Mouse (Mus musculus): ENCODE measurements at regions not wholly inside any gene's neighbourhood (a gene's known extent, or its start where the extent isn't known, plus 50 kb on each side); places are given as distances from the start of the nearest gene placed in this dataset.

DNA sequence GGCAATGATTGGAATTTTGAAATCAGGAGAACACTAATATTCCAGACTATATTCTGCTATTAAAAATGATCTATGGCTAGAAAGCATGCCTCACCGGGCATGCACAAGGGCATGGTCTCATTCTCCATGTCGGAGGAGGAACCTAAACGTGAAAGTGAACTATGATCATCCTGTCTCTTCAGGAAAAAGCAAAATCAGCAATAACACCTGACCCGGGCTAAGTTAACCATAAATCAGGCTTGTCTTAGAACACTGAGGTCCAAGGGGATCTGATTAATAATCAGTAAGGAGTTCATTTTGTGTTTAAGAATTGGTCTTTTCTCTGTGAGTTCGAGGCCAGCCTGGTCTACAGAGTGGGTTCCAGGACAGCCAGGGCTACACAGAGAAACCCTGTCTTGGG, 119.7 kb upstream of the Jarid2 start:
- Histone ChIP-seq H3K9me3 (replicated peaks; ENCODE audit: control insufficient read depth, low read length) (no peaks in the 10 kb centered on the region), H3K36me3 (replicated peaks; ENCODE audit: control insufficient read depth, insufficient read depth, low read length) (no peaks in the 10 kb centered on the region), H3K4me2 (ENCODE audit: low read depth, low read length) (no peak overlapping the region), H3K27me3 (ENCODE audit: control insufficient read depth, insufficient read depth, low read length) (no peaks in the 10 kb centered on the region), H3K27ac (ENCODE audit: low read depth) (no peak overlapping the region), H3K4me3 (ENCODE audit: low read depth, low read length) (no peak overlapping the region), H3K9ac (replicated peaks; ENCODE audit: low read depth, low read length) (no peak overlapping the region), H3K4me1 (ENCODE audit: control insufficient read depth, insufficient read depth) (peaks cover 9% of the 10 kb centered on the region; the same call in 1 of the 2 replicates)
- 87% methylated on average over 5 of the region's 5 CpGs for WGBS
- no peak for ATAC-seq (ENCODE audit: insufficient read depth, low read depth)
- no peak for DNase-seq (ENCODE audit: low spot score)
- TF ChIP-seq EP300 (IDR thresholded peaks at IDR 0.05; ENCODE audit: low read depth) (no peak), CTCF (IDR thresholded peaks at IDR 0.05; ENCODE audit: low read depth) (no peak)

DNA sequence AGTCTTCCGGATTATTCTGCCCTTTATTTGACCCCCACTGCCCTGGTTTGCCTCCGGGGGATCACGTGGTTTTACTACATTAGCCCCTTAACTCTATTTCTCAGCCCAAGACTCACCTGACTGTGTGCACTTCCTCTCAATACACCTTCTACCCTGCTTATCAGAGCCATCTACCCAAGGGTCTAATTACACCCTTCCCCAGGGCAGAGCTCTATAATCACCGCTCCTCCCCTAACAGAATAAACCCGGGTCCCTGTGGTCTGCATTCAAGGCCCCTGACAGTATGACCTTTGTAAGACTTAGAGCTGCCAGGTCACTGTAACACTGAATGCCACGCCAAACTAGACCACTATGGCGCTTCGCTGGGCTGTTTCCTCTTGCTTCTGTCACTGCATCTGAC, 113.6 kb upstream of the Jarid2 start:
- no peak overlapping the region for H3K27ac ChIP-seq (ENCODE audit: low read depth)
- 69% methylated on average over 8 of the region's 8 CpGs for WGBS
- H3K9me3 ChIP-seq (replicated peaks; ENCODE audit: control insufficient read depth, low read length), result no peaks in the 10 kb centered on the region
- no peaks in the 10 kb centered on the region for H3K4me1 ChIP-seq (ENCODE audit: control insufficient read depth, insufficient read depth)
- no peak overlapping the region for H3K9ac ChIP-seq (replicated peaks; ENCODE audit: low read depth, low read length)
- no peaks in the 10 kb centered on the region for H3K27me3 ChIP-seq (ENCODE audit: control insufficient read depth, insufficient read depth, low read length)
- no peak overlapping the region for H3K4me3 ChIP-seq (ENCODE audit: low read depth, low read length)
- TF ChIP-seq CTCF (IDR thresholded peaks at IDR 0.05; ENCODE audit: low read depth) (no peak), EP300 (IDR thresholded peaks at IDR 0.05; ENCODE audit: low read depth) (no peak)
- DNase-seq (ENCODE audit: low spot score), result no peak
- no peaks in the 10 kb centered on the region for H3K36me3 ChIP-seq (replicated peaks; ENCODE audit: control insufficient read depth, insufficient read depth, low read length)
- H3K4me2 ChIP-seq (ENCODE audit: low read depth, low read length), result no peak overlapping the region
- ATAC-seq (ENCODE audit: insufficient read depth, low read depth), result no peak

DNA sequence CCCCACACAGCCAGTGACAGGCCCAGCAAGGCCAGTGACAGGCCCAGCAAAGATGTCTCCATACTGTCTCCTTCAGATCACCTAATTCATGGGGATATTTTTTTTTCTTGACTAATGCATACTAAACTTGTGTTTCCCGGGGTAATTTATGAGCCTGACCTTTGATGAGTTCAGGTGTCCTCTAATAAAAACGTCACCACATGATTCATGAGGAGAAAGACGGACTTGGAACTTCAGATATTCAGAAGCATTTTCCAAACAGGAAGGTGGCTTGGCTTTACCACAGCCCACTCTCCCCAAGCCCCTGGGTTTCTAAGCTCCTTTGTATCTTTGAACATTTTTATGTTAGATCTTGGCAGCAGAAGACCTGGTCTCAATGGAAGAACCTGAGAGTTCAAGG, 110.9 kb upstream of the Jarid2 start:
- H3K4me3 ChIP-seq (ENCODE audit: low read depth, low read length), result no peak overlapping the region
- no peak for ATAC-seq (ENCODE audit: insufficient read depth, low read depth)
- 86% methylated on average over 3 of the region's 3 CpGs for WGBS

DNA sequence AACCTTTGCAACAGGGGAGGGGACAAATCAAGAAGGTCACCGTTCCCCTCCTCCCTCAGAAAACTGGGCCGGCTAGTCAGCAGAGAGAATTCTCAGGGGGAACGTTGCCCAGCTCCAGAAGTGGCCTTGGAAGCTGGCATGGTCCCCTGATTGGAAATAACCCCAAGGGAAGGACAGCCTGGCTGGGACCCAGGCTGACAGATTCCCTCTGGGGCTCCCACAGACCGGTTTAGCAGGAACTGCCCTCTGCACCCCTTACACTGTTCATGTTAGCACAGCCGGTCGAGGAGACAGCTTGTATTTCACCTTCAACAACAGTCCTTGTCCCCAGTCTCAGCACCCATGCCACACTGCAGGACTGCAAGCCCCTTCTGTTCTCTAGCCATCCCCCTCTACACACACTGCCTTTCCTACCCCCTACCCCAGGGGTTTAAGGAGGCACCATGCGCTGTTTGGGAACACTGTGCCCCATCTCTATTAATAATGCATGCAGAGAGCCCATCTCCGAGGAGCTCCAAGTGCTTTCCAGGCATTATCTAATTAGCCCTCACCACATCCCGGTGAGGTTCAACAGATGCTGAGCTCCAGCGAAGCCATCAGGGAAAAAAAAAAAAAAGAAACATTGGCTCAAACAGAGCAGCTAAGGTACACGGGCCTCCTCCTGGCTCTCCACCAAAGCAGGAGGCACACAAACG, 106.5 kb upstream of the Jarid2 start:
- 19% methylated on average over 12 of the region's 12 CpGs for WGBS
- Histone ChIP-seq H3K4me3 (ENCODE audit: low read depth, low read length) (no peak overlapping the region), H3K4me1 (ENCODE audit: control insufficient read depth, insufficient read depth) (peaks cover 26% of the 10 kb centered on the region), H3K9ac (replicated peaks; ENCODE audit: low read depth, low read length) (0 out of 2 replicates have a peak overlapping the region, but pooled peaks have one; percentile 29), H3K27me3 (ENCODE audit: control insufficient read depth, insufficient read depth, low read length) (no peaks in the 10 kb centered on the region), H3K27ac (ENCODE audit: low read depth) (peak overlapping the region; percentile 93), H3K9me3 (replicated peaks; ENCODE audit: control insufficient read depth, low read length) (no peaks in the 10 kb centered on the region), H3K4me2 (ENCODE audit: low read depth, low read length) (peak overlapping the region; percentile 9; the same call in 1 of the 2 replicates), H3K36me3 (replicated peaks; ENCODE audit: control insufficient read depth, insufficient read depth, low read length) (no peaks in the 10 kb centered on the region)
- no peak for TF ChIP-seq CTCF (IDR thresholded peaks at IDR 0.05; ENCODE audit: low read depth)
- peak; percentile 86 for TF ChIP-seq EP300 (IDR thresholded peaks at IDR 0.05; ENCODE audit: low read depth)
- ATAC-seq (ENCODE audit: insufficient read depth, low read depth), result peak; percentile 83
- DNase-seq (ENCODE audit: low spot score), result peak; percentile 82

More for the DNA sequence above, 110.9 kb upstream of the Jarid2 start:
- no peak overlapping the region for H3K4me2 ChIP-seq (ENCODE audit: low read depth, low read length)
- no peaks in the 10 kb centered on the region for H3K36me3 ChIP-seq (replicated peaks; ENCODE audit: control insufficient read depth, insufficient read depth, low read length)
- TF ChIP-seq EP300 (IDR thresholded peaks at IDR 0.05; ENCODE audit: low read depth), result no peak
- no peak for TF ChIP-seq CTCF (IDR thresholded peaks at IDR 0.05; ENCODE audit: low read depth)
- H3K27me3 ChIP-seq (ENCODE audit: control insufficient read depth, insufficient read depth, low read length), result no peaks in the 10 kb centered on the region
- no peak overlapping the region for H3K9ac ChIP-seq (replicated peaks; ENCODE audit: low read depth, low read length)
- no peak overlapping the region for H3K27ac ChIP-seq (ENCODE audit: low read depth)
- no peaks in the 10 kb centered on the region for H3K9me3 ChIP-seq (replicated peaks; ENCODE audit: control insufficient read depth, low read length)
- no peak for DNase-seq (ENCODE audit: low spot score)
- peaks cover 11% of the 10 kb centered on the region for H3K4me1 ChIP-seq (ENCODE audit: control insufficient read depth, insufficient read depth)

GRCm38 (mm10) chr13:44624716-44625115, 104.6 kb upstream of the Jarid2 start:
- Histone ChIP-seq H3K27me3 (ENCODE audit: control insufficient read depth, insufficient read depth, low read length) (no peaks in the 10 kb centered on the region), H3K27ac (ENCODE audit: low read depth) (0 out of 2 replicates have a peak overlapping the region, but pooled peaks have one; percentile 10), H3K9me3 (replicated peaks; ENCODE audit: control insufficient read depth, low read length) (no peaks in the 10 kb centered on the region), H3K4me1 (ENCODE audit: control insufficient read depth, insufficient read depth) (peaks cover 28% of the 10 kb centered on the region), H3K4me3 (ENCODE audit: low read depth, low read length) (no peak overlapping the region), H3K36me3 (replicated peaks; ENCODE audit: control insufficient read depth, insufficient read depth, low read length) (no peaks in the 10 kb centered on the region), H3K4me2 (ENCODE audit: low read depth, low read length) (no peak overlapping the region), H3K9ac (replicated peaks; ENCODE audit: low read depth, low read length) (no peak overlapping the region)
- no peak for ATAC-seq (ENCODE audit: insufficient read depth, low read depth)
- TF ChIP-seq EP300 (IDR thresholded peaks at IDR 0.05; ENCODE audit: low read depth), result no peak
- TF ChIP-seq CTCF (IDR thresholded peaks at IDR 0.05; ENCODE audit: low read depth), result no peak
- WGBS, result 48% methylated on average over 13 of the region's 13 CpGs
- no peak for DNase-seq (ENCODE audit: low spot score)

- Histone ChIP-seq H3K27ac (ENCODE audit: low read depth) (no peak overlapping the region), H3K4me1 (ENCODE audit: control insufficient read depth, insufficient read depth) (peaks cover 34% of the 10 kb centered on the region)
- 55% methylated on average over 7 of the region's 7 CpGs for WGBS
These were observed 103.5 kb upstream of the Jarid2 start for GRCm38 (mm10) chr13:44625792-44626191.

More at GRCm38 (mm10) chr13:44625792-44626191, 103.5 kb upstream of the Jarid2 start:
- Histone ChIP-seq H3K36me3 (replicated peaks; ENCODE audit: control insufficient read depth, insufficient read depth, low read length) (no peaks in the 10 kb centered on the region), H3K9me3 (replicated peaks; ENCODE audit: control insufficient read depth, low read length) (no peaks in the 10 kb centered on the region), H3K4me2 (ENCODE audit: low read depth, low read length) (no peak overlapping the region), H3K4me3 (ENCODE audit: low read depth, low read length) (no peak overlapping the region), H3K27me3 (ENCODE audit: control insufficient read depth, insufficient read depth, low read length) (no peaks in the 10 kb centered on the region), H3K9ac (replicated peaks; ENCODE audit: low read depth, low read length) (no peak overlapping the region)
- ATAC-seq (ENCODE audit: insufficient read depth, low read depth) (no peak), DNase-seq (ENCODE audit: low spot score) (no peak)
- TF ChIP-seq EP300 (IDR thresholded peaks at IDR 0.05; ENCODE audit: low read depth), result no peak
- no peak for TF ChIP-seq CTCF (IDR thresholded peaks at IDR 0.05; ENCODE audit: low read depth)

Measured in heart, postnatal 0 days (tissue).